Mouse (Mus musculus): ENCODE data around the gene Ptms. TPM values are rescaled to one million over a fixed set of nuclear protein-coding genes. Genes with fewer than 3 reads are reported as not detected.
"Not testable (repeated sequence)": the region's sequence is repeated elsewhere in the genome, so short reads cannot be mapped to it uniquely, and the experiment has no call there.

Ptms gene
- total RNA-seq, 2 experiments from 2014 or later: 21.8 to 31.3 TPM

- no peak for ATAC-seq (replicated peaks; ENCODE audit: low FRiP score, poor library complexity, severe bottlenecking)
Measured at GRCm38 (mm10) chr6:124911533-124912218, 8.2 kb downstream of the Ptms start, which contains the start of gene Lag3. Gene Lag3, minus strand, starts transcription at chr6:124911705.

GRCm38 (mm10) chr6:124910032-124910431 lies 9.9 kb downstream of the Ptms start:
- ATAC-seq (replicated peaks; ENCODE audit: low FRiP score, poor library complexity, severe bottlenecking): no peak

GRCm38 (mm10) chr6:124907767-124908166 lies 12.1 kb downstream of the Ptms start:
- ATAC-seq (replicated peaks; ENCODE audit: low FRiP score, poor library complexity, severe bottlenecking): no peak

- ATAC-seq (replicated peaks; ENCODE audit: low FRiP score, poor library complexity, severe bottlenecking): no peak
Measured at GRCm38 (mm10) chr6:124904991-124905860, 14.7 kb downstream of the Ptms start.

GRCm38 (mm10) chr6:124904161-124904981 lies 15.5 kb downstream of the Ptms start:
- peak; percentile 60 for ATAC-seq (replicated peaks; ENCODE audit: low FRiP score, poor library complexity, severe bottlenecking)

GRCm38 (mm10) chr6:124903580-124904151 lies 16.2 kb downstream of the Ptms start:
- peak; percentile 97 for ATAC-seq (replicated peaks; ENCODE audit: low FRiP score, poor library complexity, severe bottlenecking)

GRCm38 (mm10) chr6:124901851-124902250 lies 18.1 kb downstream of the Ptms start:
- ATAC-seq (replicated peaks; ENCODE audit: low FRiP score, poor library complexity, severe bottlenecking): no peak

- ATAC-seq (replicated peaks; ENCODE audit: low FRiP score, poor library complexity, severe bottlenecking): no peak
Measured at GRCm38 (mm10) chr6:124900801-124901480, 19.0 kb downstream of the Ptms start.

- no peak for ATAC-seq (replicated peaks; ENCODE audit: low FRiP score, poor library complexity, severe bottlenecking)
Measured at GRCm38 (mm10) chr6:124900056-124900800, 19.7 kb downstream of the Ptms start.

- no peak for ATAC-seq (replicated peaks; ENCODE audit: low FRiP score, poor library complexity, severe bottlenecking)
Measured at GRCm38 (mm10) chr6:124898359-124898758, 21.5 kb downstream of the Ptms start.

- ATAC-seq (replicated peaks; ENCODE audit: low FRiP score, poor library complexity, severe bottlenecking): not testable (repeated sequence)
Measured at GRCm38 (mm10) chr6:124894113-124894512, 25.8 kb downstream of the Ptms start.

- no peak for ATAC-seq (replicated peaks; ENCODE audit: low FRiP score, poor library complexity, severe bottlenecking)
Measured at GRCm38 (mm10) chr6:124890997-124891396, 28.9 kb downstream of the Ptms start.

GRCm38 (mm10) chr6:124888555-124889125 lies 31.3 kb downstream of the Ptms start:
- no peak for ATAC-seq (replicated peaks; ENCODE audit: low FRiP score, poor library complexity, severe bottlenecking)

GRCm38 (mm10) chr6:124887986-124888385 lies 31.9 kb downstream of the Ptms start, which contains the start of gene Cd4:
Gene Cd4, minus strand, starts transcription at chr6:124888221.
- ATAC-seq (replicated peaks; ENCODE audit: low FRiP score, poor library complexity, severe bottlenecking): no peak

- ATAC-seq (replicated peaks; ENCODE audit: low FRiP score, poor library complexity, severe bottlenecking): no peak
Measured at GRCm38 (mm10) chr6:124885956-124886381, 33.9 kb downstream of the Ptms start.

GRCm38 (mm10) chr6:124884714-124885500 lies 35.0 kb downstream of the Ptms start:
- ATAC-seq (replicated peaks; ENCODE audit: low FRiP score, poor library complexity, severe bottlenecking): no peak

- no peak for ATAC-seq (replicated peaks; ENCODE audit: low FRiP score, poor library complexity, severe bottlenecking)
Measured at GRCm38 (mm10) chr6:124883351-124883750, 36.6 kb downstream of the Ptms start.

Measured in erythroblast, adult 5-6 weeks (primary cell).